9 mouse cellular contexts compared by ENCODE assay signal in the genomic region with DNA sequence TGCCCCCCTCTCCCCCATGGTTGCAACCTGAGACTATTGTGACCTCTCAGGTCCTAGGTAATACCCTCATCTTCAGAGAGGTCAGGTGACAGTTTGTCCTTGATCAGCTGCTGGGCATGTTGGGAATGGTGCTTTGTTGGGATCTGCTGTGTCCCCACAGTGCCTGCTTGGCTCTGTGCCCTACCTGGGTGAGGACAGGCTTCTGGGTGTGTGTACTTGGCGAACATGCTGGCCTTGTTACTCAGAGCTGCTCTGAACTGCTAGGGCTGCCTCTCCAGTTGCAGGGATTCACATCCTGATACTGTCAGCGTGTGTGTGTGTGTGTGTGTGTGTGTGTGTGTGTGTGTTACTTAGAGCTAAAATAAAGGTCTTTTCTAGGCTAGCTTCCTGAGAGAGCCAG. TPM values are rescaled to one million over a fixed set of nuclear protein-coding genes. Genes with fewer than 3 reads are reported as not detected.
DNase-seq lines count a peak whose midpoint lies in the region; ATAC-seq and TF ChIP-seq lines count a peak whose summit lies in the region.
"Had no signal": no experiment of that assay in that cellular context is flagged by ENCODE, and none has a peak within 500 bp of the region (broad histone marks: within the 10 kb centered on the region; RNA-seq: fewer than 3 reads in every experiment).

No protein-coding gene starts in this region.

- H3K4me3 ChIP-seq in megakaryocyte, embryonic 14.5 days (replicated peaks), result peak overlapping the region; percentile 84
- no peak overlapping the region for H3K4me3 ChIP-seq in liver, postnatal 0 days (ENCODE audit: low read depth, low read length)

- DNase-seq in adrenal gland, postnatal 14 days, result peak; percentile 92
- DNase-seq in heart, postnatal 10 days, result peak; percentile 82 to 84
- peak; percentile 77 for DNase-seq in liver, postnatal 0 days
- no peak for DNase-seq in cerebellum, postnatal 4 days (ENCODE audit: low spot score in 2 of 2)
- no peak for DNase-seq in thymus, postnatal 10 days (ENCODE audit: low spot score in 2 of 2)
- DNase-seq in left cerebral cortex, postnatal 14 days (ENCODE audit: low spot score in 2 of 2), result no peak

- no peak for TF ChIP-seq EP300 in liver, postnatal 0 days (IDR thresholded peaks at IDR 0.05; ENCODE audit: low read depth)

- 53% methylated on average over 2 of the region's 2 CpGs for WGBS in liver, postnatal 0 days (ENCODE audit: insufficient replicate concordance)

- no peak overlapping the region for H3K4me2 ChIP-seq in liver, postnatal 0 days (ENCODE audit: low read depth, low read length)

- TF ChIP-seq CTCF in liver, postnatal 0 days (IDR thresholded peaks at IDR 0.05; ENCODE audit: low read depth), result no peak

- peak overlapping the region; percentile 48; the same call in 1 of the 2 replicates for H3K9ac ChIP-seq in liver, postnatal 0 days (replicated peaks)

- intact Hi-C loops in heart, postnatal 10 days (cut with DNase I), result no loop called here
- intact Hi-C loops in left cerebral cortex, postnatal 14 days (cut with DNase I), result no loop called here

- no peaks in the 10 kb centered on the region for H3K9me3 ChIP-seq in megakaryocyte, embryonic 14.5 days
- H3K9me3 ChIP-seq in liver, postnatal 0 days (ENCODE audit: low read length), result no peaks in the 10 kb centered on the region

- peak overlapping the region; percentile 79 for H3K27ac ChIP-seq in liver, postnatal 0 days (ENCODE audit: low read depth)

- peaks cover 97% of the 10 kb centered on the region for H3K4me1 ChIP-seq in megakaryocyte, embryonic 14.5 days
- peaks cover 65% of the 10 kb centered on the region for H3K4me1 ChIP-seq in liver, postnatal 0 days (ENCODE audit: insufficient read depth)

- H3K36me3 ChIP-seq in megakaryocyte, embryonic 14.5 days (replicated peaks; ENCODE audit: low read length), result peaks cover 5% of the 10 kb centered on the region
- H3K36me3 ChIP-seq in liver, postnatal 0 days (replicated peaks; ENCODE audit: insufficient read depth, low read length), result no peaks in the 10 kb centered on the region

- no peak for ATAC-seq in megakaryocyte, adult 5-6 weeks (ENCODE audit: poor library complexity, severe bottlenecking)
- peak; percentile 38 for ATAC-seq in liver, postnatal 0 days
- ATAC-seq: inflammation-experienced regulatory T-cells, adult 6 months had no signal

- H3K27me3 ChIP-seq in megakaryocyte, embryonic 14.5 days (replicated peaks), result no peaks in the 10 kb centered on the region
- no peaks in the 10 kb centered on the region for H3K27me3 ChIP-seq in liver, postnatal 0 days (ENCODE audit: insufficient read depth, low read length)

RNA-seq across cellular contexts. Expression of a gene that starts 56.2 kb away (rescaled TPM):
- 0.23 and 1.4 TPM in 2 replicates for polyA plus RNA-seq in megakaryocyte, embryonic 14.5 days (2012; ENCODE audit: insufficient read depth, low replicate concordance)
- 0.18 TPM in 1 of 2 replicates, not detected in the other for total RNA-seq in megakaryocyte, adult 5-6 weeks (2015)
- 0.04 and 0.08 TPM in 2 replicates for total RNA-seq in megakaryocyte, adult 5-6 weeks (2017)
- total RNA-seq in adrenal gland, postnatal 14 days (2021), result 22.9 and 26.2 TPM in 2 replicates
- total RNA-seq in heart, postnatal 10 days (2021), result 10 to 100 TPM; 57.6 to 65.3 TPM
- 0.20 and 0.26 TPM in 2 replicates for polyA plus RNA-seq in liver, postnatal 0 days (2015; fragmentation: Nextera tagmentation; extraction: Ambion mirVana)
- 10 to 100 TPM; 13.8 to 15.4 TPM for total RNA-seq in left cerebral cortex, postnatal 14 days (2021)
- polyA plus RNA-seq: inflammation-experienced regulatory T-cells, adult 6 months had no signal

Comparison
In these comparisons a context has a peak if more than half of its experiments do, and no peak if none do; other contexts are left out.
1. DNase-seq: peak in adrenal gland, postnatal 14 days (single experiment), heart, postnatal 10 days (2 of 2) and liver, postnatal 0 days (single experiment); none in cerebellum, postnatal 4 days (0 of 2), thymus, postnatal 10 days (0 of 2) and left cerebral cortex, postnatal 14 days (0 of 2).
2. RNA of a gene that starts 56.2 kb away (total RNA-seq): 57.6 to 65.3 TPM in heart, postnatal 10 days, 22.9 to 26.2 TPM in adrenal gland, postnatal 14 days and 13.8 to 15.4 TPM in left cerebral cortex, postnatal 14 days; 0.04 to 0.18 TPM in megakaryocyte, adult 5-6 weeks; every median in the first group is over 10 times any median in the second.